Mouse (Mus musculus) 3134 (cell line): ENCODE data around the gene Foxo6.
A peak's percentile ranks its signal among the peaks of the same experiment; 100 is the strongest.

Experiments used
- DNase-seq: peaks from one replicate; pipeline ENCODE4 v3.0.0-alpha.2; 2011; ENCODE audit warnings: low spot score; ENCODE audit not compliant: insufficient read length; ENCODE audit errors: extremely low read depth

The Foxo6 gene

GRCm38 (mm10) chr4:120285223-120285622 lies 1.9 kb downstream of the Foxo6 start:
- no peak for DNase-seq

GRCm38 (mm10) chr4:120284187-120284586 lies 3.0 kb downstream of the Foxo6 start:
- DNase-seq: no peak

- peak; percentile 91 for DNase-seq
Measured at GRCm38 (mm10) chr4:120283141-120283540, 4.0 kb downstream of the Foxo6 start.

GRCm38 (mm10) chr4:120282568-120283091 lies 4.5 kb downstream of the Foxo6 start:
- peak; percentile 63 for DNase-seq

GRCm38 (mm10) chr4:120281011-120281410 lies 6.1 kb downstream of the Foxo6 start:
- DNase-seq: no peak

- DNase-seq: no peak
Measured at GRCm38 (mm10) chr4:120280432-120280831, 6.7 kb downstream of the Foxo6 start.

GRCm38 (mm10) chr4:120277255-120277928 lies 9.8 kb downstream of the Foxo6 start:
- peak; percentile 80 for DNase-seq

GRCm38 (mm10) chr4:120275487-120275886 lies 11.7 kb downstream of the Foxo6 start:
- DNase-seq: no peak

- DNase-seq: no peak
Measured at GRCm38 (mm10) chr4:120273594-120273993, 13.6 kb downstream of the Foxo6 start.

- DNase-seq: peak; percentile 71
Measured at GRCm38 (mm10) chr4:120271886-120272580, 15.1 kb downstream of the Foxo6 start.

GRCm38 (mm10) chr4:120271208-120271607 lies 15.9 kb downstream of the Foxo6 start:
- DNase-seq: no peak

GRCm38 (mm10) chr4:120270937-120271199 lies 16.3 kb downstream of the Foxo6 start:
- DNase-seq: no peak

- DNase-seq: no peak
Measured at GRCm38 (mm10) chr4:120270148-120270936, 16.8 kb downstream of the Foxo6 start.

- no peak for DNase-seq
Measured at GRCm38 (mm10) chr4:120269426-120269825, 17.7 kb downstream of the Foxo6 start.

- no peak for DNase-seq
Measured at GRCm38 (mm10) chr4:120268214-120269061, 18.7 kb downstream of the Foxo6 start.

- DNase-seq: no peak
Measured at GRCm38 (mm10) chr4:120267683-120268082, 19.5 kb downstream of the Foxo6 start.

- DNase-seq: no peak
Measured at GRCm38 (mm10) chr4:120267136-120267535, 20.0 kb downstream of the Foxo6 start.

- DNase-seq: no peak
Measured at GRCm38 (mm10) chr4:120264105-120264504, 23.0 kb downstream of the Foxo6 start.

GRCm38 (mm10) chr4:120262726-120263125 lies 24.4 kb downstream of the Foxo6 start:
- DNase-seq: no peak

- DNase-seq: no peak
Measured at GRCm38 (mm10) chr4:120262206-120262605, 24.9 kb downstream of the Foxo6 start.
